Mouse (Mus musculus) heart, postnatal 0 days (tissue): ENCODE results near the gene Mta1. TPM values are rescaled to one million over a fixed set of nuclear protein-coding genes. Genes with fewer than 3 reads are reported as not detected.

Experiments used
- ATAC-seq: fragments of 200-750 bp; cut with Nextera tagmentation; 2 replicates; pipeline ENCODE4 v1.8.0; 2017; ENCODE audit warnings: low read depth, moderate number of reproducible peaks, moderate library complexity; ENCODE audit not compliant: insufficient read depth
- DNase-seq: peaks from one replicate; pipeline ENCODE4 v3.0.0-alpha.2; 2016; ENCODE audit warnings: low spot score
- H3K27ac ChIP-seq: fragments of 300-500 bp; sonication (generic); 2 replicates; pipeline ENCODE4 v1.5.1; 2014; ENCODE audit warnings: low read depth, mild to moderate bottlenecking
- H3K27me3 ChIP-seq: fragments of 300-500 bp; sonication (generic); 2 replicates; pipeline ENCODE4 v1.6.1; 2014; ENCODE audit warnings: low read length, mixed read lengths; ENCODE audit not compliant: control insufficient read depth, insufficient read depth
- H3K36me3 ChIP-seq: fragments of 300-500 bp; sonication (generic); replicated peaks from 2 replicates; pipeline ENCODE4 v1.6.1; 2014; ENCODE audit warnings: low read length, mixed read lengths; ENCODE audit not compliant: control insufficient read depth, insufficient read depth
- H3K4me1 ChIP-seq: fragments of 300-500 bp; sonication (generic); 2 replicates; pipeline ENCODE4 v1.6.1; 2014; ENCODE audit warnings: antibody characterized with exemption; ENCODE audit not compliant: control insufficient read depth, insufficient read depth
- H3K4me2 ChIP-seq: fragments of 300-500 bp; sonication (generic); 2 replicates; pipeline ENCODE4 v1.6.1; 2014; ENCODE audit warnings: low read depth, mild to moderate bottlenecking, low read length, moderate library complexity
- H3K4me3 ChIP-seq: fragments of 300-500 bp; sonication (generic); 2 replicates; pipeline ENCODE4 v1.5.1; 2014; ENCODE audit warnings: low read depth, low read length
- H3K9ac ChIP-seq: fragments of 300-500 bp; sonication (generic); replicated peaks from 2 replicates; pipeline ENCODE4 v1.6.1; 2014; ENCODE audit warnings: low read depth, low read length, mixed read lengths
- H3K9me3 ChIP-seq: fragments of 300-500 bp; sonication (generic); replicated peaks from 2 replicates; pipeline ENCODE4 v1.6.1; 2016; ENCODE audit warnings: low read length; ENCODE audit not compliant: control insufficient read depth
- CTCF ChIP-seq: IDR thresholded peaks from 2 replicates; pipeline ENCODE4 v1.5.1; 2016; ENCODE audit warnings: antibody characterized with exemption, control low read depth, low read depth
- EP300 ChIP-seq: IDR thresholded peaks from 2 replicates; pipeline ENCODE4 v1.6.1; 2016; ENCODE audit warnings: antibody characterized with exemption, low read depth
- WGBS: fragments of 180-500 bp; shearing (Covaris S2); extraction: QIAGEN DNeasy Blood & Tissue Kit; methylation state at CpG from one replicate; pipeline ENCODE4 v1.1.7; 2014; 5-methylcytosine and 5-hydroxymethylcytosine counted together
- polyA plus RNA-seq: library from polyadenylated mRNA; unstranded; fragments of >200 nt; fragmentation: Nextera tagmentation; extraction: Ambion mirVana; gene quantifications from 2 replicates; pipeline ENCODE4 v1.2.1, GENCODE M21; 2015
- total RNA-seq: library from RNA; depleted of rRNA; stranded (reverse); fragments of >200 nt; gene quantifications from 2 replicates; pipeline ENCODE4 v1.2.3, GENCODE M21; 2014; ENCODE audit warnings: low replicate concordance

Gene Mta1
- total and polyA plus RNA-seq, 2 experiments from 2014 or later: 11.8 to 26.3 TPM

GRCm38 (mm10) chr12:113148381-113149035 is 50.4 kb downstream of the Mta1 start:
- H3K4me3 ChIP-seq: no peak overlapping the region
- peak overlapping the region; percentile 89 for H3K27ac ChIP-seq
- H3K27me3 ChIP-seq: no peaks in the 10 kb centered on the region
- H3K36me3 ChIP-seq: peaks cover 28% of the 10 kb centered on the region
- DNase-seq (no peak), ATAC-seq (peak; percentile 2; the same call in 1 of the 2 replicates)
- H3K4me1 ChIP-seq: peaks cover 69% of the 10 kb centered on the region
- no peaks in the 10 kb centered on the region for H3K9me3 ChIP-seq
- no peak overlapping the region for H3K4me2 ChIP-seq
- TF ChIP-seq CTCF (peak; percentile 38), EP300 (no peak)
- 51% methylated on average over 16 of the region's 16 CpGs for WGBS
- no peak overlapping the region for H3K9ac ChIP-seq

- Histone ChIP-seq H3K27ac (peak overlapping the region; percentile 89; the same call in 1 of the 2 replicates), H3K9ac (no peak overlapping the region), H3K4me1 (peaks cover 67% of the 10 kb centered on the region), H3K9me3 (no peaks in the 10 kb centered on the region), H3K27me3 (no peaks in the 10 kb centered on the region), H3K4me3 (no peak overlapping the region), H3K36me3 (peaks cover 24% of the 10 kb centered on the region), H3K4me2 (no peak overlapping the region)
- no peak for ATAC-seq
- no peak for TF ChIP-seq CTCF
- TF ChIP-seq EP300: no peak
- DNase-seq: no peak
- WGBS: 63% methylated on average over 4 of the region's 4 CpGs
These were observed 51.3 kb downstream of the Mta1 start for GRCm38 (mm10) chr12:113149341-113149740.

- ATAC-seq: no peak
- H3K27ac ChIP-seq: no peak overlapping the region
- no peak for TF ChIP-seq EP300
- no peak for TF ChIP-seq CTCF
- no peaks in the 10 kb centered on the region for H3K27me3 ChIP-seq
- H3K36me3 ChIP-seq: peaks cover 19% of the 10 kb centered on the region
- H3K4me3 ChIP-seq: no peak overlapping the region
- H3K9me3 ChIP-seq: no peaks in the 10 kb centered on the region
- H3K4me1 ChIP-seq: peaks cover 64% of the 10 kb centered on the region
- DNase-seq: no peak
- H3K4me2 ChIP-seq: no peak overlapping the region
- no peak overlapping the region; the same call in 1 of the 2 replicates for H3K9ac ChIP-seq
- WGBS: 70% methylated on average over 3 of the region's 3 CpGs
These were observed 51.8 kb downstream of the Mta1 start for GRCm38 (mm10) chr12:113149896-113150295.

- Histone ChIP-seq H3K9ac (no peak overlapping the region), H3K4me1 (peaks cover 63% of the 10 kb centered on the region), H3K4me2 (no peak overlapping the region), H3K27ac (no peak overlapping the region), H3K36me3 (peaks cover 12% of the 10 kb centered on the region), H3K27me3 (no peaks in the 10 kb centered on the region), H3K9me3 (no peaks in the 10 kb centered on the region), H3K4me3 (no peak overlapping the region)
- DNase-seq (no peak), ATAC-seq (no peak)
- WGBS: 58% methylated on average over 4 of the region's 4 CpGs
- no peak for TF ChIP-seq EP300
- no peak for TF ChIP-seq CTCF
These were observed 52.5 kb downstream of the Mta1 start for GRCm38 (mm10) chr12:113150591-113150990.

GRCm38 (mm10) chr12:113151046-113151445 is 53.0 kb downstream of the Mta1 start:
- H3K4me3 ChIP-seq: no peak overlapping the region; the same call in 1 of the 2 replicates
- no peaks in the 10 kb centered on the region for H3K9me3 ChIP-seq
- H3K9ac ChIP-seq: no peak overlapping the region
- peaks cover 8% of the 10 kb centered on the region for H3K36me3 ChIP-seq
- DNase-seq (no peak), ATAC-seq (no peak)
- H3K27me3 ChIP-seq: no peaks in the 10 kb centered on the region
- WGBS: 40% methylated on average over 8 of the region's 8 CpGs
- H3K27ac ChIP-seq: no peak overlapping the region
- H3K4me1 ChIP-seq: peaks cover 58% of the 10 kb centered on the region
- TF ChIP-seq EP300: no peak
- TF ChIP-seq CTCF: no peak
- H3K4me2 ChIP-seq: peak overlapping the region; percentile 83; the same call in 1 of the 2 replicates
